Mouse (Mus musculus) heart, adult 2 months (tissue): ENCODE measurements around the gene Phf14.

Experiments used
- CTCF ChIP-seq: fragments of 200-600 bp; IDR thresholded peaks from 2 replicates; pipeline ENCODE4 v1.8.1; 2022; ENCODE audit warnings: antibody characterized with exemption, mild to moderate bottlenecking, moderate library complexity
- EP300 ChIP-seq: fragments of 200-500 bp; IDR thresholded peaks from 2 replicates; pipeline ENCODE4 v1.6.1; 2011; ENCODE audit warnings: low read depth, low read length, control low read depth; ENCODE audit not compliant: insufficient read depth
- POLR2A ChIP-seq: fragments of 200-500 bp; IDR thresholded peaks from 2 replicates; pipeline ENCODE4 v1.6.1; 2011; ENCODE audit warnings: mild to moderate bottlenecking, low read depth, low read length, control low read depth; ENCODE audit not compliant: insufficient read depth

DNA sequence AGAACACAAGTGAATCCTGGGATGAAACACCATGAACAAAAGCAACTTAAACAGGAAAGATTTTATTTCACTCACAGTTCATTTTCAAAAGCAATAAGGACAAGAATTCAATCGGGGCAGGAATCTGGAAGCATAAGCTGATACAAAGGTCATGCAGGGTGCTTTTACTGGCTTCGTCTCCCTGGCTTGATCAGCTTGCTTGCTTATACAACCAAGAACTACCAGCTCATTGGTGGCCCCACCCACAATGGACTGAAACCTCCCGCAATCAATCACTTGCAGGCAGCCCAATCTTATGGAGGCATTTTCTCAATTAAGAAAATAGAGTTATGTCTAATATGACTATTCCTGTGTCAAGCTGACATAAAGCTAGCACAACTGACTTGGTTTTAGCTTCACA is 112.5 kb downstream of the Phf14 start:
- TF ChIP-seq EP300 (no peak), POLR2A (no peak), CTCF (no peak)
